Mouse (Mus musculus): ENCODE measurements at regions not wholly inside any gene's neighbourhood (a gene's known extent, or its start where the extent isn't known, plus 50 kb on each side); places are given as distances from the start of the nearest gene placed in this dataset.

DNA sequence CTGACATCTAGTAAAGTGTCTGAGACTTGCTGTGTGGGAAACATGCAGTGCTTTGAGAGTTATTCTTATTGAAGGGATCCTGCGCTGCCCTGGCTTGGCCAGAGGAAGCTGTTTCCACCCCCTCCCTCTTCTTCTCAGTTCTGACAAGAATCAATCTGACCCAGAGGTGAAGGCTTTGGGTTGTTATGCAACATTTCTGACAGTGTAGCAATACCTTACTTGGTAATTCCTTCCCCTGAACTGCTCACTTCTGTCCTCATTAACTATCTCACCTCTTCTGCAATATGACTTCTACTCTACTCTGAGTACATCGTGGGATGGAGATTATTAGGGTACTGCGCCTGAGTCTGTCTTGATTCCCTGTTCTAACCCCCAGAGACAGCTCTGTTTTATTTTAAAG, 586.8 kb upstream of the Nrsn1 start:
- TF ChIP-seq HCFC1 (IDR thresholded peaks at IDR 0.05; ENCODE audit: borderline replicate concordance, insufficient read depth, low read length) (no peak), ZC3H11A (IDR thresholded peaks at IDR 0.05; ENCODE audit: borderline replicate concordance, low read depth, low read length) (no peak), CHD2 (IDR thresholded peaks at IDR 0.05; ENCODE audit: low read depth, low read length) (no peak), MAFK (IDR thresholded peaks at IDR 0.05; ENCODE audit: insufficient read depth, low read depth, low read length) (no peak), ZNF384 (IDR thresholded peaks at IDR 0.05; ENCODE audit: low read depth, low read length) (no peak)
